Mouse (Mus musculus) liver, embryonic 12.5 days (tissue): Measurements from ENCODE around the gene Socs2. TPM values are rescaled to one million over a fixed set of nuclear protein-coding genes. Genes with fewer than 3 reads are reported as not detected.

Experiments
- polyA plus RNA-seq: library from polyadenylated mRNA; unstranded; fragments of >200 nt; fragmentation: Nextera tagmentation; extraction: Ambion mirVana; gene quantifications from 2 replicates; pipeline ENCODE4 v1.2.1, GENCODE M21; 2016

The Socs2 gene
- polyA plus RNA-seq, 1 experiment from 2014 or later: 10.1 TPM

Other genes starting within 250 kb of the Socs2 start
- 5.0 and 5.1 TPM in 2 replicates for gene Cradd, start 93.0 kb downstream of the Socs2 start, polyA plus RNA-seq
- 248 and 264 TPM in 2 replicates for gene Mrpl42, start 84.8 kb upstream of the Socs2 start, polyA plus RNA-seq
- gene Ube2n, start 98.0 kb upstream of the Socs2 start, polyA plus RNA-seq: 191 and 193 TPM in 2 replicates
- gene Nudt4, start 147.0 kb upstream of the Socs2 start, polyA plus RNA-seq: 130 and 134 TPM in 2 replicates